Mouse (Mus musculus): Measurements from ENCODE around the gene Limk1. TPM values are rescaled to one million over a fixed set of nuclear protein-coding genes. Genes with fewer than 3 reads are reported as not detected.
A peak's percentile ranks its signal among the peaks of the same experiment; 100 is the strongest.

Limk1 gene
- total RNA-seq (2017): 15.9 and 19.9 TPM in 2 replicates

DNA sequence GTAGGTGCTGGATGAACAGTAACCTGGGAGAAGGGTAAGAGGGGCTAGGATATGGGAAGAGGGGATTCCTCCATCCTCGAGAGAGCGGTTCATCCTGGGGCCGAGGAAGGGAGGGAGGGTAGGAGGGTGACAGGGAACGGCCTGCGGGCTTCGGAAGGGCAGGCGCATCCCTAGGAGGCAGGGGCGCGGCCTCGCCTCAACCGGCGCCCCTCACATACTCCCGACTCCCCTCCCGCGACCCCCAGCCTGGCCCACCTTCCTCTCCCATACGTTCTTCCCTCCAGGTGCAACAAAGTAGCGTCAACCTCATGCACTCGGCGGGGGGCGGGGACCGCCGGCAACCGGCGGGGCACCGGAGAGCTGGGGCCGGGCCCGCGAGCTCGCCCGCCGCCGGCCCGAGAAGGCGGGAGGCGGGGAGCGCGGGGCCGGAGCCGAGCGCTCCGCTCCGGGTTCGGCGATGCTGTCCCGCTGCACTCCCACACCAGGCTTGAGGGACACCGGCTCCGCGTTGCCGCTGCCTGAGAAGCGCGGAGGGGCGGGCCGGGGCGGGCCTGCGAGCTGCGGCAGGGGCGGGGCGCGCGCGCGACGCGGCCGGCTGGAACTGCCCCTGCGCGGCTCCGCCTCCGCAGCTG is at the start of gene Limk1:
Limk1 (minus strand) TSS at position 513 of the 632 bp plus-strand sequence.
- ATAC-seq (replicated peaks in 1 of 2; ENCODE audit: insufficient read depth in 1 of 2, low FRiP score in 2 of 2, low TSS enrichment in 1 of 2, low read depth in 1 of 2, poor library complexity in 2 of 2, severe bottlenecking in 2 of 2): no peak

DNA sequence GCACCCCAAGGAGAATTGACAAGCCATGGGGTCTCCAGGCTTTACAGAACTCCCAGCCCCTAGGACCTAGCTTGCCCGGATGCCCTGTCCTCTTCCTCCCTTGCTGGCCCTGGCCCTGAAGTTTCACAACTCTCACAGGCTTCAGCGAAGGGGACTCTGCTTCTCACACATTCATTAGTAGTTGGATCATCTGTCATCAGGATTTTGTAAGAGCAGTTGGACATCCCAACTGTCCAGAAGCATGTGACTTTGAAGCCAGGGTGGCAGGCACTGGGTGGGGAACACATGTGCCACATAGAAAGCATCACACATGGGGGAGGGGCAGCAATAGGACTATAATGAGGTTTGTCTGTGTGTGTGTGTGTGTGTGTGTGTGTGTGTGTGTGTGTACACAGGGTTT is 46.5 kb upstream of the Limk1 start:
- ATAC-seq (replicated peaks in 1 of 2; ENCODE audit: insufficient read depth in 1 of 2, low FRiP score in 2 of 2, low TSS enrichment in 1 of 2, low read depth in 1 of 2, poor library complexity in 2 of 2, severe bottlenecking in 2 of 2): no peak

DNA sequence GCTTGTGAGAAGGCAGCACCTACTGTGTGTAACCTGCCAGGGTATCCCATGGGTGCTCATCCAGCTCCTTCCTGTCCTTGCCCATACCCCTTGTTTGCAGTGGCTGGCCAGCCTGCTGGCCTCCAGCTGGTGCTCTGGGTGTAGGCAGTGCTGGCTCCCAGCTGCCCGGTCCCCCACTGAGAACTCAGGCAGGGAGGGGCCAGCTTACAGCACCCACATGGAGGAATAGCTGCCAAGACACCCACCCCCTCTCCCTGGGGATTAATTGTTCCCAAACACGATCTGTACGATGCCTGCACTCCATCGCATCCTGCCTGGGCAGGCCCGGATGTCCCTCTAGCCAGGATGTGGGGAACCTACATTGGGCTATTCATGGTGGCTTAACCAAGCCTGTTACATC is 45.7 kb upstream of the Limk1 start:
- ATAC-seq (replicated peaks in 1 of 2; ENCODE audit: insufficient read depth in 1 of 2, low FRiP score in 2 of 2, low TSS enrichment in 1 of 2, low read depth in 1 of 2, poor library complexity in 2 of 2, severe bottlenecking in 2 of 2): no peak

DNA sequence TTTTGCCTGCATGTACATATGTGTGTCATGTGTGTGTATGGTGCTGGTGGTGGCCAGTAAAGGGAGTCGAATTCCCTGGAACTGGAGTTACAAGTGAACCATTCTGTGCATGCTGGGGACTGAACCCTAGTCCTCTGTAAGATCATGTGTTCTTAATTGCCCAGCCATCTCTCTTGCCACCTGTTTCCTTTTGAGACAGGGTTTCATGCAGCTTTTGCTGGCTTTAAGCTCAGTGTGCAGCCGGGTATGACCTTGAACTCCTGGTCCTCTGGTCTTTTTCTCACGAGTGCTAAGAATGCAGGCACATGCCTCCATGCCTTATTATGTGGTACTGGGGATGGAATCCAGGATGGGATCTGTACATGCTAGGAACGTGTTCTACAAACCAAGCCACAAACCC is 44.8 kb upstream of the Limk1 start:
- no peak for ATAC-seq (replicated peaks in 1 of 2; ENCODE audit: insufficient read depth in 1 of 2, low FRiP score in 2 of 2, low TSS enrichment in 1 of 2, low read depth in 1 of 2, poor library complexity in 2 of 2, severe bottlenecking in 2 of 2)

- no peak for ATAC-seq (replicated peaks in 1 of 2; ENCODE audit: insufficient read depth in 1 of 2, low FRiP score in 2 of 2, low TSS enrichment in 1 of 2, low read depth in 1 of 2, poor library complexity in 2 of 2, severe bottlenecking in 2 of 2)
These were observed 40.7 kb upstream of the Limk1 start for GRCm38 (mm10) chr5:134729124-134729523.

- no peak for ATAC-seq (replicated peaks in 1 of 2; ENCODE audit: insufficient read depth in 1 of 2, low FRiP score in 2 of 2, low TSS enrichment in 1 of 2, low read depth in 1 of 2, poor library complexity in 2 of 2, severe bottlenecking in 2 of 2)
These were observed 40.1 kb upstream of the Limk1 start for GRCm38 (mm10) chr5:134728535-134728934.

DNA sequence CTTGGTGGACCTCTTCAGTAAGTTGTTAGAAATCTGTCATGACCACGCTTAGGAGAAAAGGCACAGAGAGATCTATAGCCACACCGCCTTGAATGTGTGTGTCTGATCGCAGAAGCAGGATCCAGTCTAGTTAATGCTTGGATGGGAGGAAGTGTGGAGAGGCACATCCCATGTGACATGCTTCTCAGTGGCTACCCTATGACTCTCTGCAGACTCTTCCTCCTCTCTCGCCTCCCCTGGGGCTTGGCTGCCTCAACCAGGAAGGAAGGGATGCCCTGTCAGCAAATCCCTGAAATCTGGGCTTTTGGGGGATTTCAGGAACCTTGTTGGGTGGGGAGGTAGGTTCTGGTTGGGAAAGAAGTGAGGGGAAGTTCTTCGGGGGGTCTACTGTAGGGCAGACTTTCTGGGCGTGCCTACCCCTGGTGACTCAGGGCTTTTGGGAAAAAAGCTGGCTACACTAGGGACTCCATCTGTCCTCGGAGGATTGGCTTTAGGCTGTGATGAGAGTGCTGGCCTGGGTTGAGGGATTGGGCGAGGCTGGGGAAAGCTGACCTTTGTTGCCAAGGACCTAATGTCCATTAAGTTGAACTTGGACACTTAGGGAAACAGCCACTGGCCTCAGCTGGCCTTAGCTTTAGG is 38.7 kb upstream of the Limk1 start:
- no peak for ATAC-seq (replicated peaks in 1 of 2; ENCODE audit: insufficient read depth in 1 of 2, low FRiP score in 2 of 2, low TSS enrichment in 1 of 2, low read depth in 1 of 2, poor library complexity in 2 of 2, severe bottlenecking in 2 of 2)

DNA sequence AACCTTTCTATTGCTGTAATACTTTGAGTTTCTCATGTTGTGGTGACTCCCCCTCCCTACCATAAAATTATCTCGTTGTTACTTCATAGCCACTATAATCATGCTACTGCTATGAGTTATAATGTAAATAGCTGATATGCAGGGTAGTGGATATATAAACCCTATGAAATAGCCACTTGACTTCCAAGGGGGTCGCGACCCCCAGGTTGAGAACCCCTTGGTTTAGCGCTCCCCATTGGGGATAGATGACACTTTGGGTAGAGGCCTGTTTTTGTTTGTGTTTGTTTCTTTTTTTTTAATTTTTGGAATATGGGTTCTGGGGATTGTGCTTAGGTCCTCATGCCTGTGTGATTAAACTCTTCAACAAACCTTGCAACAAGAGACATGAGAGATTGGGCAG is 36.9 kb upstream of the Limk1 start:
- ATAC-seq (replicated peaks in 1 of 2; ENCODE audit: insufficient read depth in 1 of 2, low FRiP score in 2 of 2, low TSS enrichment in 1 of 2, low read depth in 1 of 2, poor library complexity in 2 of 2, severe bottlenecking in 2 of 2): no peak

- no peak for ATAC-seq (replicated peaks in 1 of 2; ENCODE audit: insufficient read depth in 1 of 2, low FRiP score in 2 of 2, low TSS enrichment in 1 of 2, low read depth in 1 of 2, poor library complexity in 2 of 2, severe bottlenecking in 2 of 2)
These were observed 31.7 kb upstream of the Limk1 start for GRCm38 (mm10) chr5:134720058-134720457.

DNA sequence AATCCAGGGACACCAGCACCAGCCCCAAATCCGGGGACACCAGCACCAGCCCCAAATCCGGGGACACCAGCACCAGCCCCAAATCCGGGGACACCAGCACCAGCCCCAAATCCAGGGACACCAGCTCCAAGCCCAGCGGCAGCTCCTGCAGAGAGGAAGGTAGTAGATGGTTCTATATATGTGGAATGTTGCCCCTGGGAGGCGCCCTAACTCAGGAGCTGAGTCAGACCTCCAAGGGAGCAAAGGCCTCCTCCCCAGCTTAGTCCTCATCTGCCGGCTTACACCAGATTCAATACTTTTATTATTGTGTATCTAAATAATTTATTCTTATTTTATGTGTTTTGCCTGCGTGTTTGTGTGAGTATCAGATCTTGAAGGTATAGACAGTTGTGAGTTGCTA is 22.7 kb upstream of the Limk1 start:
- ATAC-seq (replicated peaks in 1 of 2; ENCODE audit: insufficient read depth in 1 of 2, low FRiP score in 2 of 2, low TSS enrichment in 1 of 2, low read depth in 1 of 2, poor library complexity in 2 of 2, severe bottlenecking in 2 of 2): no peak

- peak in 1 of 2 experiments; percentile 43; a peak in 2 of 4 replicates for ATAC-seq (replicated peaks in 1 of 2; ENCODE audit: insufficient read depth in 1 of 2, low FRiP score in 2 of 2, low TSS enrichment in 1 of 2, low read depth in 1 of 2, poor library complexity in 2 of 2, severe bottlenecking in 2 of 2)
These were observed 20.9 kb upstream of the Limk1 start for GRCm38 (mm10) chr5:134709275-134709674.

- peak; percentile 88 to 91 for ATAC-seq (replicated peaks in 1 of 2; ENCODE audit: insufficient read depth in 1 of 2, low FRiP score in 2 of 2, low TSS enrichment in 1 of 2, low read depth in 1 of 2, poor library complexity in 2 of 2, severe bottlenecking in 2 of 2)
These were observed 15.8 kb upstream of the Limk1 start for GRCm38 (mm10) chr5:134704157-134704556.

GRCm38 (mm10) chr5:134695539-134695938 is 7.1 kb upstream of the Limk1 start:
- no peak for ATAC-seq (replicated peaks in 1 of 2; ENCODE audit: insufficient read depth in 1 of 2, low FRiP score in 2 of 2, low TSS enrichment in 1 of 2, low read depth in 1 of 2, poor library complexity in 2 of 2, severe bottlenecking in 2 of 2)

DNA sequence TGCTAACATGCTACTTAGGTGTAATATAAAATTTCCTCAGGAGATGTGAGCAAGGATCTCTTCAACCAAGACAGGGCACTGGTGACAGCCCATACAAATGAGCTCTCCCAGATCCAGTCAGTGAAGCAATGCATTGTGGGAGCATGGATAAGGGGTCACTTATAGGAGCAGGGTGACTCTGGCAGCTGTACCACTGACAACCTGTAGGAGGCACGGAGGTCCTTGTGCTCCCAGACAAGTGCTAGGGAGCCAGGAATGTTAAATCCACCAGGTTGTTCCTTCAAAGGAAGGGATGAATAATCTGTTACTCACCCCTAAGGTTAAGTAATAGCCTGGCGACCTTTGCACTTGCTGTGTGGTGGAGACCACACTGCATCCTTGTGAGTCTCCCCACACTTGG is 6.7 kb upstream of the Limk1 start:
- 0 out of 4 replicates have a peak, but pooled peaks of 1 of the 2 experiments have one; percentile 48 for ATAC-seq (replicated peaks in 1 of 2; ENCODE audit: insufficient read depth in 1 of 2, low FRiP score in 2 of 2, low TSS enrichment in 1 of 2, low read depth in 1 of 2, poor library complexity in 2 of 2, severe bottlenecking in 2 of 2)

DNA sequence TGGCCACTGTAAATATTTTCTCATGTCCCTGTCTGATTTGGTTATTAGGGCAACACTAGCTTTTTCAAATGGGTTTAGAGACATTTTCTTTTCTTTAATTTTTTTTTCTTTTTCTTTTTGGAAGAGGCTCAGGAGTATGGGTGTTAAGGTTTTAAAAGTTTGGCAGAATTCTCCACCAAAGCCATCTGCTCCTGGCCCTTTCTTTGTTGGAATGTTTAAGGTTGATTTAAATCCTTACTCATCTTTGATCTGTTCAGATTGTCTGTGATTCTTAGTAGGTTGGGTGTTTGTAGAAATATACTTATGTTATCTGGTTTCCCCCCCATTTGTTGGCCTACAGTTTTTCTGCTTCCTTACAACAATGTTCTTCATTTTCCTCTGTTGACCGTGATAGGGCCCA is 4.3 kb upstream of the Limk1 start:
- ATAC-seq (replicated peaks in 1 of 2; ENCODE audit: insufficient read depth in 1 of 2, low FRiP score in 2 of 2, low TSS enrichment in 1 of 2, low read depth in 1 of 2, poor library complexity in 2 of 2, severe bottlenecking in 2 of 2): no peak

DNA sequence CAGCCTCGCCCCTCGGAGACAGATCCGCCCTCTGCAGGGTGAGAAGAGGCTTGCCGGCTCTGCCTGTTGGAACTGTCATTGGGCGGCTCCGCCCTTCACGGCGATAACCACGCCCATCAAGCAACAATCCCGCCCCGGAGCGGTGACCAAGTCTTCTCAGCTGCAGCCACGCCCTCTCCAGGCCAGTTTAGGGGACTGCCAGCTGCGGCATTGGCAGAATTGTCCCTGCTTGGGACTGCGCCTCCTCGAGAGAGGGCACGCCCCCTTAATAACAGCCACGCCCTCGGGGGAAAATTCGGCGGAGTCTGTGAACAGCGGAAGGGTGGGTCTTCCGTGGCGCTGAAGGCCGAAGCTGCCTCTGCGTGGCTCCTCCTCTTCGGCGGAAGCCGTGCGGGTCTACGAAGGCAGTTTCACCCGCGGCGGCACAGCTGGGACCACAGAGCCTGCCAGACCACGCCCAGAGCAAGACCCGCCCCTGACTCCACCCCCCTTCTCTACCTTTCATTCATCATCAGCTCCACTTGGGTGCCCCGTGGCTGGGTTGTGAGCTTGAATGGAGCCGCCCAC is 403 bp upstream of the Limk1 start:
- peak; percentile 92 to 96 for ATAC-seq (replicated peaks in 1 of 2; ENCODE audit: insufficient read depth in 1 of 2, low FRiP score in 2 of 2, low TSS enrichment in 1 of 2, low read depth in 1 of 2, poor library complexity in 2 of 2, severe bottlenecking in 2 of 2)

GRCm38 (mm10) chr5:134687187-134687586 is 1.2 kb downstream of the Limk1 start:
- ATAC-seq (replicated peaks in 1 of 2; ENCODE audit: insufficient read depth in 1 of 2, low FRiP score in 2 of 2, low TSS enrichment in 1 of 2, low read depth in 1 of 2, poor library complexity in 2 of 2, severe bottlenecking in 2 of 2): no peak

DNA sequence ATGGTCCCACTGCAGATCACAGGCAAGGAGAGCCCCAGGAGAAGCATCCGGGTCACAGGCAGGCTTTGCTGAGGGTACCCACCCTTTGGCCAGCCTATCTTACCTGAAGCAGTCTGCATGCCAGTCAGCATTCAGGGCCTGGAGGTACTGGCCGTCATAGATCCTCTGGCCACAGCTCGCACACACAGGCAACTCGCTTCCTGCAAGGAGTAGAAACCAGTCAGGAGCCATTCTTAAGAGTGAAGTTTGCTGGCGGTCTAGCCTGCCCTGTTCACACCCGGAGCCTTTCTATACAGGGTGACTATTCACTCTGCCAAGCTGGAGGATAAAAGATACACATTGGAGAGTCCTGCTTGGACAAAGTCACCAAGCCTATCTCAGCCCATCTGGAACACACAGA is 1.9 kb downstream of the Limk1 start:
- no peak for ATAC-seq (replicated peaks in 1 of 2; ENCODE audit: insufficient read depth in 1 of 2, low FRiP score in 2 of 2, low TSS enrichment in 1 of 2, low read depth in 1 of 2, poor library complexity in 2 of 2, severe bottlenecking in 2 of 2)

GRCm38 (mm10) chr5:134684398-134684797 is 4.0 kb downstream of the Limk1 start:
- ATAC-seq (replicated peaks in 1 of 2; ENCODE audit: insufficient read depth in 1 of 2, low FRiP score in 2 of 2, low TSS enrichment in 1 of 2, low read depth in 1 of 2, poor library complexity in 2 of 2, severe bottlenecking in 2 of 2): no peak
